Mouse (Mus musculus) left cerebral cortex, postnatal 25 days (tissue): ENCODE measurements around the gene Dpp6. TPM values are rescaled to one million over a fixed set of nuclear protein-coding genes. Genes with fewer than 3 reads are reported as not detected.
A peak's percentile ranks its signal among the peaks of the same experiment; 100 is the strongest.

ENCODE experiments used
- DNase-seq, 2 experiments: peaks; one replicate each; pipeline ENCODE4 v3.0.0; 2022; ENCODE audit warnings: low spot score in 2 of 2, mixed read lengths in 1 of 2
- intact Hi-C: fragments of 180-260 bp; cut with DNase I; formaldehyde crosslinking; loops from one replicate; pipeline ENCODE4 v1.15.1; 2025
- total RNA-seq, 2 experiments: library from RNA; stranded (reverse); gene quantifications; 2 replicates each; pipeline ENCODE4 v1.2.3; 2021

The Dpp6 gene
- total RNA-seq, 2 experiments from 2014 or later = 183 to 184 TPM

DNA sequence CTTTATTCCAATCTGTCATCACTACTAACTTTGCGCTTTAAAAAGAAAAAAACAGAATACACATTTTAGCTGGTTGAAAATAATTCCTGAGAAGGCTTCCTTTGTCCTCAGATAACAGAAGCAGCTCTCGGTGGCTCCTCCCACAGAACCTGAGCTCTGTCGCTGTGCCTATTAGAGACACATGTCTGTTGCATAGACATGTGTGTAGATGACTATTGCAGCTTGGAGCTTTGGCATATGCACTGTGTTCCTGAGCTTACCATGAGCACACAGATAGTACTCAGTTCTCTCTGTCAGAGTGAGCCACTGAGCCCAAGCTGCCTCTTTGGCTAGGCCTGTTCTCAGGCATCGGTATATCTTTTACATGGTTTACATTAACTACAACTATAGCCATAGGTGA, 732.3 kb downstream of the Dpp6 start:
- DNase-seq = no peak
- intact Hi-C loops = no loop called here

- intact Hi-C loops = no loop called here
- peak in 1 of 2 experiments; percentile 39 for DNase-seq
These were observed 748.7 kb downstream of the Dpp6 start for GRCm38 (mm10) chr5:27565700-27566099.

DNA sequence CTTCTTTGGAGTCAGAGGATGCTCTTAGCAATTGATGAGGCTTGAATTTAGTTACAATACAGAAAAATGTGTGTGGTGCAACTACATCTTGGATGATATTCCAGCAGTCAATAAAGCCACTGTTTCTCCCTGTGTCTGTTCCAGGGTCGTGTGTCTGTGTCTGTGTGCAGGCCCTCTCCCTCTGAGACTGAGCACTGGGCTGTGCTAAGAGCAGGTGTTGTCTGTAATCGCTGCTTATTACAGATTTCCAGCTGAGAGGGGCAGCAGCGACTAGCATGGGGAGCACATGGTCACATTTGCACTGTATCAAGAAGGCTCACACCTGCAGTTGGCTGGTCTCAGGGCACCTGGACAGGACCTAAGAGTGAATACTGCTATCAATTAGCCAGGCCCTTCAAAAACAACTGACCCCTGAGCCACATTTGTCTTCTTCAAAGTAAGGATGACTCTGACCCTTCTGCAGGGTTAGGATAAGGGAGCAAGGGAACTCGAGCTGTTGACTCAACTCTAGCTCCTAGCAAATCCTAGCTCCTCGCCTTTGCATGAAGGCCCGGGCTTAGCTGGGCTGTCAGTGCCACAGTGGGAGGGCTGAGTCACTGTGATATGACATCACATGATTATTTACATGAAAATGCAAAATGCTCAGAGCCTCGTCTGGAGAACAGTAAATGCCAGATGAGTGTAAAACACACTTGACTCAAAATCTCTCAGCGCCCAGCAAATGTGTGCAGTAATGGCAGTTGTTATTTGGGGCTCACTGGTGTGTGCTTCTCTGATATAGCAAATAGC, 771.2 kb downstream of the Dpp6 start:
- DNase-seq = peak in 1 of 2 experiments; percentile 74
- intact Hi-C loops = no loop called here

DNA sequence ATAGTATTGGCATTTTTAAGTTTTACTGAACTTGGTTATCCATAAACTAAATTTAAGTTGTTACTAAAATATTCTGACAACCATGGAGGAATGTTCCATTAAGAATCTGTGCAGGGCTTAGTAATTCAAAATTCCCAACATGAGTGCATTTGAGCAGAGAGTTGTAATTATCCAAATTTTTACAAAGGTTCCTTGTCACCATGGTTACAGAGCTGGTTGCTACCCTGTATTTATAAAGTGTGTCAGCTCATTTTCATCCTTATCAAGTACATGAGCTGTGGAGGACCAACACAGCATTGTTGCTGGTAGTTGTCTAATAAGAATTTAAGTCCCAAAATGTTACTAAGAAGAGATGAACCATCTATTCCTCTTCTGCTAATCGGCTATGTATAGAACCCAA, 787.1 kb downstream of the Dpp6 start:
- peak in 1 of 2 experiments; percentile 30 for DNase-seq
- intact Hi-C loops = no loop called here

DNA sequence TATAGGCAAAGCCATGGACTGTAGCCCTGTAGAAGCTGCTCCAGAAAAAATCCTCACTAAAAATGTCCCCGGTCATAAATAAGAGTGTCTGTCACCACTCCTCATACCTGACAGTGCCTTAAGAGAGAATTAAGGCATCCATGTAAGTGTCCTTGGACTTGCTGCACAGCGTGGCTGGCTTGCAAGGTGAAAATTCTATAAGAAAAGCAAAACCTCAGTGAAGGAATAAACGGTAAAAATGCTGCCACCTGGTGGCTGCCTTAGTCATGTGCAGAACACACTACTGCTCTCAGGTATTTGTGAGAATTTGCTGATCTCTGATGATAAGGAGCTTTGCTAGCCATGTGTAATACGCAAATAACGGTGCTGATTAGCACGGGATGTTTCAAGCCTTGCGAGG, 798.8 kb downstream of the Dpp6 start:
- DNase-seq = peak; percentile 76 to 77
- intact Hi-C loops = loop anchor here (2.0 to 5.0 kb wide), 3 partner anchors 63 to 567 kb away; no protein-coding TSS in a partner anchor

DNA sequence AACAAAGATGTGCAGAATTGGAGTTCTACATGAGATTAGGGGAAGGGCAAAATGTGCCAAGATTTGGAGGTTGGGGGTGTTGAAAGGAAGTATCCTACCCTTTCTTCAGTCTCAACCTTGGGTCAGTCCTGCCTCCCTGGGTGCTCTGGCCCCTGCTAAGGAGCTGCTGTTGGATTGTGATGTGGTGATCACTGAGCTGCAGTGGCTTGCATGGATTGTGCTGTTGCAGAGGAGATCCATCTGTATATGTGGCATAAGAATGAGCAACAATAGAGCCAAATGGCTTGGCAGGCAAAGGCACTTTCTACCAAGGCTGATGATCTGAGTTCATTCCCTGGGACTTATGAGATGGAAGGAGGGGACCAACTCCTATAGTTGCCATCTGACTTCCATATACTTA, 804.8 kb downstream of the Dpp6 start:
- no peak for DNase-seq
- intact Hi-C loops = no loop called here

DNA sequence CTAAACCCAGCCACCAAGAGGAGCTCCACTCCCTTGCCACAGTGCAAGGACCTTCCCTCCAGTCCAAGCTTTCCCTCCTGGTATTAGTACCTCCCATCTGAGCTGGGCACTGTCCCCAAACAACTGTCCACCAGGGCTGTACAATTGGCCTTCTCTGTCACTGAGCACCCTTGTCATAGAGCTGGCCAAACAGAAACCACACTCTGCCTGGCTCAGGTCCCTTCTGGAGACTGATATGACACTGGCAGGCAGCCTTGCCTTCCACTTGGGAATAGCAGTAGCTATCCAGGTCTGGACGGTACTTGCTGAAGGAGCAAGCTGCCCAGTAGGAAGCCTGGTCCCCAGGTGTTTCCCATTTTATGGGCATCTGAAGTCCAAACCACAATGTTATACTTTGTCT, 806.9 kb downstream of the Dpp6 start:
- intact Hi-C loops = no loop called here
- DNase-seq = no peak

GRCm38 (mm10) chr5:27632151-27632550, 815.1 kb downstream of the Dpp6 start:
- DNase-seq = no peak
- intact Hi-C loops = no loop called here

GRCm38 (mm10) chr5:27635941-27636340, 818.9 kb downstream of the Dpp6 start:
- intact Hi-C loops = no loop called here
- no peak for DNase-seq

GRCm38 (mm10) chr5:27641876-27642275, 824.9 kb downstream of the Dpp6 start:
- peak in 1 of 2 experiments; percentile 75 for DNase-seq
- intact Hi-C loops = no loop called here

GRCm38 (mm10) chr5:27651879-27652814, 835.1 kb downstream of the Dpp6 start:
- no peak for DNase-seq
- intact Hi-C loops = loop anchor here (1.0 to 10.0 kb wide), 2 partner anchors 577 to 603 kb away; no protein-coding TSS in a partner anchor

- intact Hi-C loops = loop anchor here (10.0 kb wide), 1 partner anchor 581 kb away; no protein-coding TSS in a partner anchor
These were observed 839.1 kb downstream of the Dpp6 start for GRCm38 (mm10) chr5:27656101-27656500.

DNA sequence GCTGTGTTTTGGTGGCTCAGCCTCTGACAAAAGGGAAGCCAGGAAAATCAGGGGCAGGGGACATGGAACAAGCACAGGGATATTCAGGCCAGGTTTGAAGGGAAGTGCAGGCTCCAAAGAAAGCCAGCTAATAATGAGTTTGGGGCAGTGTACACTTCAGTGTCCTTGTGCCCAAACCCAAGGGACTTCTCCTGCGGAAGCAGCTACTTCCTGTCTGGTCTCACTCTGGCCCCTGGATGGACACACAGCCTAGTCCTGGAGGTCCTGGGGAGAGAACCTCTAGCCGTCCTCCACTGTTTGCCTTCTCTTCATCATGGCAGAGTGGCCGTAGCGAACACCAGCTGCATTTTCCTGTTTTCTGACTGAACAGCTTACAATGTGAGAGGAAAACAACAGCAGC, 840.7 kb downstream of the Dpp6 start:
- DNase-seq = no peak
- intact Hi-C loops = loop anchor here (10.0 kb wide), 1 partner anchor 583 kb away; no protein-coding TSS in a partner anchor

More at GRCm38 (mm10) chr5:27656101-27656500, 839.1 kb downstream of the Dpp6 start:
- no peak for DNase-seq

- no peak for DNase-seq
- intact Hi-C loops = loop anchor here (10.0 kb wide), 1 partner anchor 583 kb away; no protein-coding TSS in a partner anchor
These were observed 841.2 kb downstream of the Dpp6 start for GRCm38 (mm10) chr5:27658165-27658564.

DNA sequence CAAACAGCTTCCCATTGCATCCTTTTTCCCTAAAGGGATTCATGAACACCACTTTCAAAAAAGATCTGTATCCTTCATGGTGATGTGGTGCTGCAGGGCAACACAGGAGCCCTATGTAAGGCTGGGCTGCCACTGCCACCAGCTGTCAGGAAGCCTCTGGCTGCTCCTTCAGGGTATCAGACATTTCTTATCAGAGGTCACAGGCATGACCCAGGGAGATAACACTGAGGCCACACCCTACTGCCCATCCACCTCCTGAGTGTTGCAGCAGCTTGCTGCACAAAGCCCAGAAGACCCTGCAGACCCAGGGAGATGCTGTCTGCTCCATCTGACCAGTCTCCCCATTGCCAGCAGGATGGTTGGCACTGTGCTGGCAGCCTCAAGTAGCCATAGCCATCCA, 841.6 kb downstream of the Dpp6 start:
- intact Hi-C loops = loop anchor here (10.0 kb wide), 1 partner anchor 584 kb away; no protein-coding TSS in a partner anchor
- no peak for DNase-seq

- intact Hi-C loops = loop anchor here (10.0 kb wide), 1 partner anchor 584 kb away; no protein-coding TSS in a partner anchor
- no peak for DNase-seq
These were observed 842.0 kb downstream of the Dpp6 start for GRCm38 (mm10) chr5:27659019-27659418.

GRCm38 (mm10) chr5:27659781-27660180, 842.8 kb downstream of the Dpp6 start:
- intact Hi-C loops = loop anchor here (10.0 kb wide), 1 partner anchor 585 kb away; no protein-coding TSS in a partner anchor
- no peak for DNase-seq

DNA sequence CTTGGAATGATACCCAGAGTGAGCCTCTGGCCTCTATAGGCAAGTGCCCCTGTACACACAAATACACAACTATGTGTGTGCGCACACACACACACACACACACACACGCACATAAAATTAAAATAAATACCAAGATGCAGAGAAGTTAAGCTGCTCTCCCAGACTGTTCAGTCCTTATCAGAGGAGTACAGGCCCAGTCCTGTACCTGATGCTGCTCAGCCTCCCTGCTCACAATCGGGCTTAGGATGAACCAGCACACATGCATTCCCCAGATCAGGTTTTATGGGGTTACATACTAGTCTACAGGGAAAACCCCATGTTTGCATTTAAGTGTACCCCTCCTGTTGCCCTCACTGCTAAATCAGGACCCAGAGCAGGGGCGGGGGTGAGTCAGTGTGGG, 847.1 kb downstream of the Dpp6 start:
- intact Hi-C loops = no loop called here

DNA sequence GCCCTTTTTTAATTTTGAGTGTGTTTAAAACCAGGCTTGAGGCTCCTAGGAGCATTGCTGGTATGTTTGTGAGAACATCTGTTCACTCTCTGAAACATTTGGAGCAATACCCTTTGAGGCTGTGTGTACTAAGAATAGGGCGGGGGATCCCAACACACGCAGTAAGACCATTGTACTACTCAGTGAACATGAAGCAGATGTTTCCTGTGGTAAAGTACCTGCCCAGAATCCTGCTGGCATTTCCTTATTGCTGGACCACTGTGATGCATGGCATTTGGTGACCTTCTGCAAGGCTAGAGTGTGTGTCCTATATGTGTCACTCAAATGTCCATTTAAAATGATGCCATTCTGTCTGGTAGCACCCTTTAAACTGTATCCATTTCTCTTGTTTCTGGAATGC, 854.5 kb downstream of the Dpp6 start:
- intact Hi-C loops = loop anchor here (10.0 kb wide), 1 partner anchor 423 kb away; no protein-coding TSS in a partner anchor

More for the DNA sequence above, 847.1 kb downstream of the Dpp6 start:
- DNase-seq = no peak

DNA sequence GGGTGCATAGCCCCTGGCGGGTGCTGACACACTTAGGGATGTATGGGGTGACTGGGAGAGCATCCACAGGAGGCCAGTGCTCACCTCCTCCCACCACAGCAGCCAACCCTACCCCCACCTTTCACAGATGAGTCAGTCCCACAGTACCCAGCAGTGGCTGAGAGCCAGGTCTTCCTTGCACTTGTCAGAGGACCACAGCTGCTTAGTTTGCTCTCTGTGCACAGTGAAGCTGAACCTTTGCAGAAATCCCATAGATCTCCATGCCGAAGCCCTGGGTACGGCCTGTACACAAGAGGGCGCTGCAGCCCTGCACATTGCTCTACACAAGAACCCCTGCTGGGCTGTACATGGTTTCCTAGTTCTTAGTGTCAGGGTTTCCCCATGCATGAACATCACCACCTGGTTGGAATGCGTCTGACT, 860.3 kb downstream of the Dpp6 start:
- intact Hi-C loops = loop anchor here (2.0 to 10.0 kb wide), 2 partner anchors 166 to 418 kb away; partner anchors contain the start of gene Htr5a
- peak; percentile 66 to 91 for DNase-seq

More for the DNA sequence above, 854.5 kb downstream of the Dpp6 start:
- no peak for DNase-seq
